Mouse (Mus musculus) MEL (cell line): ENCODE data around the gene Sfmbt2. TPM values are rescaled to one million over a fixed set of nuclear protein-coding genes. Genes with fewer than 3 reads are reported as not detected.

Experiments
- DNase-seq: peaks from one replicate; pipeline ENCODE4 v3.0.0; 2011; ENCODE audit warnings: low read depth, low spot score
- H3K27ac ChIP-seq: 2 replicates; pipeline ENCODE4 v1.5.1; 2012; ENCODE audit warnings: low read depth, mild to moderate bottlenecking, control low read depth, low read length, moderate library complexity; ENCODE audit not compliant: control insufficient read depth
- H3K27me3 ChIP-seq, 2 experiments: fragments of 150-350 bp in 1 of 2; sonication (generic) in 1 of 2; 2 replicates each; pipeline ENCODE4 v1.6.1; 2012; ENCODE audit warnings: low read length in 2 of 2, mild to moderate bottlenecking in 2 of 2, improper control_type of control experiment in 1 of 2, moderate library complexity in 1 of 2; ENCODE audit not compliant: insufficient read depth in 2 of 2, control insufficient read depth in 1 of 2
- H3K36me3 ChIP-seq, 2 experiments: 2 replicates each; pipeline ENCODE4 v1.6.1; 2012 to 2014; ENCODE audit warnings: low read length in 2 of 2, improper control_type of control experiment in 1 of 2, inconsistent platforms in 1 of 2, mild to moderate bottlenecking in 1 of 2; ENCODE audit not compliant: insufficient read depth in 2 of 2, control insufficient read depth in 1 of 2
- H3K4me1 ChIP-seq, 2 experiments: fragments of 150-350 bp in 1 of 2; sonication (generic) in 1 of 2; 2 replicates each; pipeline ENCODE4 v1.6.1; 2012; ENCODE audit warnings: low read length in 2 of 2, improper control_type of control experiment in 1 of 2, mild to moderate bottlenecking in 1 of 2; ENCODE audit not compliant: insufficient read depth in 2 of 2, control insufficient read depth in 1 of 2
- H3K4me3 ChIP-seq, 2 experiments: fragments of 150-350 bp in 1 of 2; sonication (generic) in 1 of 2; 2 replicates each; pipeline ENCODE4 v1.5.1; 2012; ENCODE audit warnings: low read depth in 2 of 2, low read length in 2 of 2, mild to moderate bottlenecking in 2 of 2, moderate library complexity in 2 of 2, control low read depth in 1 of 2, improper control_type of control experiment in 1 of 2; ENCODE audit not compliant: control insufficient read depth in 1 of 2, insufficient read depth in 1 of 2
- H3K79me2 ChIP-seq: 2 replicates; pipeline ENCODE4 v1.6.1; 2012; ENCODE audit warnings: mild to moderate bottlenecking, low read length, moderate library complexity; ENCODE audit not compliant: control insufficient read depth, poor library complexity, insufficient read depth
- H3K9ac ChIP-seq: 2 replicates; pipeline ENCODE4 v1.6.1; 2012; ENCODE audit warnings: low read depth, mild to moderate bottlenecking, control low read depth, low read length, moderate library complexity; ENCODE audit not compliant: control insufficient read depth, poor library complexity, severe bottlenecking
- H3K9me3 ChIP-seq: fragments of 150-350 bp; sonication (generic); replicated peaks from 2 replicates; pipeline ENCODE4 v1.6.1; 2012; ENCODE audit warnings: mild to moderate bottlenecking, low read length, improper control_type of control experiment, moderate library complexity; ENCODE audit not compliant: insufficient read depth
- BHLHE40 ChIP-seq: IDR thresholded peaks from 2 replicates; pipeline ENCODE4 v1.6.1; 2012; ENCODE audit warnings: low read depth, mild to moderate bottlenecking, inconsistent platforms, low read length, improper control_type of control experiment, borderline replicate concordance
- CHD1 ChIP-seq: IDR thresholded peaks from 2 replicates; pipeline ENCODE4 v1.6.1; 2012; ENCODE audit warnings: low read depth, mild to moderate bottlenecking, inconsistent platforms, low read length, improper control_type of control experiment
- CTCF ChIP-seq, 3 experiments: IDR thresholded peaks in 2 of 3; conservative IDR thresholded peaks in 1 of 3; 2 replicates each; pipeline ENCODE4 v1.5.1; 2011 to 2012; ENCODE audit warnings: low read length in 3 of 3, low read depth in 2 of 3, mild to moderate bottlenecking in 2 of 3, improper control_type of control experiment in 1 of 3, inconsistent platforms in 1 of 3, mixed read lengths in 1 of 3, moderate library complexity in 1 of 3; ENCODE audit not compliant: control insufficient read depth in 1 of 3, insufficient read depth in 1 of 3, poor library complexity in 1 of 3, severe bottlenecking in 1 of 3
- ELF1 ChIP-seq: IDR thresholded peaks from 2 replicates; pipeline ENCODE4 v1.6.1; 2014; ENCODE audit warnings: low read depth, mild to moderate bottlenecking, inconsistent platforms, low read length, improper control_type of control experiment, moderate library complexity
- EP300 ChIP-seq, 2 experiments: IDR thresholded peaks; 2 replicates each; pipeline ENCODE4 v1.6.1; 2011; ENCODE audit warnings: improper control_type of control experiment in 2 of 2, low read length in 2 of 2, low read depth in 1 of 2, mild to moderate bottlenecking in 1 of 2
- GABPA ChIP-seq: IDR thresholded peaks from 2 replicates; pipeline ENCODE4 v1.6.1; 2012; ENCODE audit warnings: low read depth, mild to moderate bottlenecking, inconsistent platforms, low read length, improper control_type of control experiment, moderate library complexity
- GATA1 ChIP-seq: IDR thresholded peaks from 2 replicates; pipeline ENCODE4 v1.6.1; 2011; ENCODE audit warnings: low read depth, low read length, improper control_type of control experiment
- JUND ChIP-seq: IDR thresholded peaks from 2 replicates; pipeline ENCODE4 v1.6.1; 2011; ENCODE audit warnings: low read depth, mild to moderate bottlenecking, improper control_type of control experiment, low read length
- KAT2A ChIP-seq: conservative IDR thresholded peaks from 2 replicates; pipeline ENCODE4 v1.6.1; 2012; ENCODE audit warnings: low read depth, low read length, improper control_type of control experiment, inconsistent platforms
- MAFK ChIP-seq: IDR thresholded peaks from 2 replicates; pipeline ENCODE4 v1.6.1; 2011; ENCODE audit warnings: low read depth, mild to moderate bottlenecking, low read length, improper control_type of control experiment, borderline replicate concordance
- MAZ ChIP-seq: IDR thresholded peaks from 2 replicates; pipeline ENCODE4 v1.6.1; 2012; ENCODE audit warnings: low read depth, mild to moderate bottlenecking, inconsistent platforms, low read length, improper control_type of control experiment
- MEF2A ChIP-seq: IDR thresholded peaks from 2 replicates; pipeline ENCODE4 v1.6.1; 2014; ENCODE audit warnings: low read depth, mild to moderate bottlenecking, inconsistent platforms, low read length, improper control_type of control experiment; ENCODE audit not compliant: poor library complexity, insufficient replicate concordance, severe bottlenecking; ENCODE audit errors: extremely low read depth
- MXI1 ChIP-seq: IDR thresholded peaks from 2 replicates; pipeline ENCODE4 v1.6.1; 2011; ENCODE audit warnings: mild to moderate bottlenecking, low read depth, low read length, improper control_type of control experiment
- MYB ChIP-seq: IDR thresholded peaks from 2 replicates; pipeline ENCODE4 v1.6.1; 2011; ENCODE audit warnings: mild to moderate bottlenecking, low read depth, low read length, improper control_type of control experiment
- MYC ChIP-seq: IDR thresholded peaks from 2 replicates; pipeline ENCODE4 v1.6.1; 2011; ENCODE audit warnings: low read depth, mild to moderate bottlenecking, low read length, improper control_type of control experiment, moderate library complexity
- NELFE ChIP-seq: IDR thresholded peaks from 2 replicates; pipeline ENCODE4 v1.6.1; 2011; ENCODE audit warnings: low read depth, low read length, improper control_type of control experiment
- NRF1 ChIP-seq: IDR thresholded peaks from 2 replicates; pipeline ENCODE4 v1.6.1; 2014; ENCODE audit warnings: low read depth, mild to moderate bottlenecking, inconsistent platforms, low read length, improper control_type of control experiment, moderate library complexity; ENCODE audit not compliant: poor library complexity, insufficient read depth, severe bottlenecking
- POLR2A ChIP-seq, 2 experiments: IDR thresholded peaks; 2 replicates each; pipeline ENCODE4 v1.6.1; 2011 to 2012; ENCODE audit warnings: low read length in 2 of 2, mild to moderate bottlenecking in 2 of 2, control low read depth in 1 of 2, improper control_type of control experiment in 1 of 2, low read depth in 1 of 2, moderate library complexity in 1 of 2; ENCODE audit not compliant: control insufficient read depth in 1 of 2, insufficient read depth in 1 of 2, poor library complexity in 1 of 2
- RCOR1 ChIP-seq: IDR thresholded peaks from 2 replicates; pipeline ENCODE4 v1.6.1; 2012; ENCODE audit warnings: low read depth, mild to moderate bottlenecking, inconsistent platforms, low read length, improper control_type of control experiment
- SIN3A ChIP-seq: IDR thresholded peaks from 2 replicates; pipeline ENCODE4 v1.6.1; 2012; ENCODE audit warnings: low read length, improper control_type of control experiment, inconsistent platforms
- SMC3 ChIP-seq: IDR thresholded peaks from 2 replicates; pipeline ENCODE4 v1.6.1; 2011; ENCODE audit warnings: low read depth, low read length, improper control_type of control experiment
- TAL1 ChIP-seq: IDR thresholded peaks from 2 replicates; pipeline ENCODE4 v1.6.1; 2012; ENCODE audit warnings: mild to moderate bottlenecking, inconsistent platforms, low read length, moderate library complexity, mixed read lengths
- UBTF ChIP-seq: IDR thresholded peaks from 2 replicates; pipeline ENCODE4 v1.6.1; 2012; ENCODE audit warnings: low read depth, mild to moderate bottlenecking, inconsistent platforms, low read length, improper control_type of control experiment, moderate library complexity, borderline replicate concordance; ENCODE audit not compliant: insufficient read depth
- USF1 ChIP-seq: IDR thresholded peaks from 2 replicates; pipeline ENCODE4 v1.6.1; 2014; ENCODE audit warnings: low read depth, mild to moderate bottlenecking, inconsistent platforms, low read length, improper control_type of control experiment, moderate library complexity
- USF2 ChIP-seq, 2 experiments: IDR thresholded peaks; 2 replicates each; pipeline ENCODE4 v1.6.1; 2011 to 2012; ENCODE audit warnings: improper control_type of control experiment in 2 of 2, low read length in 2 of 2, borderline replicate concordance in 1 of 2, inconsistent platforms in 1 of 2, low read depth in 1 of 2, mild to moderate bottlenecking in 1 of 2; ENCODE audit not compliant: insufficient read depth in 1 of 2
- ZC3H11A ChIP-seq: IDR thresholded peaks from 2 replicates; pipeline ENCODE4 v1.6.1; 2012; ENCODE audit warnings: low read depth, mild to moderate bottlenecking, inconsistent platforms, low read length, improper control_type of control experiment
- ZNF384 ChIP-seq: IDR thresholded peaks from 2 replicates; pipeline ENCODE4 v1.6.1; 2012; ENCODE audit warnings: low read depth, mild to moderate bottlenecking, inconsistent platforms, low read length, improper control_type of control experiment
- polyA plus RNA-seq, 2 experiments: library from polyadenylated mRNA; stranded (reverse) in 1 of 2; unstranded in 1 of 2; fragments of >175 nt in 1 of 2; fragments of >200 nt in 1 of 2; gene quantifications; 2 replicates each; pipeline versions ENCODE4 v1.2.1 to v1.2.4; 2012; ENCODE audit warnings: low replicate concordance in 2 of 2, low read depth in 1 of 2; ENCODE audit not compliant: insufficient read length in 2 of 2, insufficient read depth in 1 of 2, missing spikeins in 1 of 2
- total RNA-seq: library from RNA; depleted of rRNA; stranded (reverse); fragments of 300-350 nt; gene quantifications from 2 replicates; pipeline ENCODE4 v1.2.3, GENCODE M21; 2012

Sfmbt2 gene
- total and polyA plus RNA-seq, 3 experiments, result not detected

- no peak for DNase-seq
- no peaks in the 10 kb centered on the region for H3K79me2 ChIP-seq
- no peaks in the 10 kb centered on the region for H3K9me3 ChIP-seq
- H3K27ac ChIP-seq, result no peak overlapping the region
- no peak overlapping the region for H3K9ac ChIP-seq
- H3K4me3 ChIP-seq, result no peak overlapping the region
- H3K27me3 ChIP-seq, result no peaks in the 10 kb centered on the region
- H3K36me3 ChIP-seq, result no peaks in the 10 kb centered on the region
- H3K4me1 ChIP-seq, result no peaks in the 10 kb centered on the region
- TF ChIP-seq MAZ (no peak), UBTF (no peak), ELF1 (no peak), MEF2A (no peak), EP300 (IDR thresholded peaks at IDR 0.05; ENCODE audit: low read depth in 1 of 2, low read length in 2 of 2) (no peak), CTCF (IDR thresholded peaks at IDR 0.05 in 2 of 3, conservative IDR thresholded peaks at IDR 0.05 in 1 of 3; ENCODE audit: control insufficient read depth in 1 of 3, insufficient read depth in 1 of 3, low read depth in 2 of 3, low read length in 3 of 3, poor library complexity in 1 of 3, severe bottlenecking in 1 of 3) (no peak), CHD1 (no peak), ZNF384 (no peak), NRF1 (no peak), RCOR1 (no peak), USF1 (no peak), BHLHE40 (no peak), MXI1 (no peak), SIN3A (no peak)
Measured at GRCm38 (mm10) chr2:10558816-10559215, 188.5 kb downstream of the Sfmbt2 start.

- Histone ChIP-seq H3K9ac (no peak overlapping the region), H3K4me1 (no peaks in the 10 kb centered on the region), H3K36me3 (no peaks in the 10 kb centered on the region), H3K4me3 (no peak overlapping the region), H3K9me3 (no peaks in the 10 kb centered on the region), H3K79me2 (no peaks in the 10 kb centered on the region), H3K27me3 (no peaks in the 10 kb centered on the region), H3K27ac (no peak overlapping the region)
- DNase-seq, result no peak
- no peak for TF ChIP-seq MYB
- no peak for TF ChIP-seq SIN3A
- no peak for TF ChIP-seq TAL1
- TF ChIP-seq ZNF384, result no peak
- no peak for TF ChIP-seq BHLHE40
- TF ChIP-seq MYC, result no peak
- TF ChIP-seq EP300 (IDR thresholded peaks at IDR 0.05; ENCODE audit: low read depth in 1 of 2, low read length in 2 of 2), result no peak
- no peak for TF ChIP-seq RCOR1
- TF ChIP-seq GABPA, result no peak
- TF ChIP-seq ZC3H11A, result no peak
- TF ChIP-seq USF2 (IDR thresholded peaks at IDR 0.05; ENCODE audit: borderline replicate concordance in 1 of 2, insufficient read depth in 1 of 2, low read depth in 1 of 2, low read length in 2 of 2), result no peak
- TF ChIP-seq JUND, result no peak
- TF ChIP-seq NELFE, result no peak
- TF ChIP-seq POLR2A (IDR thresholded peaks at IDR 0.05; ENCODE audit: control insufficient read depth in 1 of 2, insufficient read depth in 1 of 2, low read depth in 1 of 2, low read length in 2 of 2, poor library complexity in 1 of 2), result no peak
- TF ChIP-seq SMC3, result no peak
- TF ChIP-seq GATA1, result no peak
- TF ChIP-seq MAFK, result no peak
- TF ChIP-seq KAT2A, result no peak
- no peak for TF ChIP-seq CHD1
Measured at GRCm38 (mm10) chr2:10565491-10565890, 195.2 kb downstream of the Sfmbt2 start.
